Mouse (Mus musculus): ENCODE results near the gene Dixdc1. TPM values are rescaled to one million over a fixed set of nuclear protein-coding genes. Genes with fewer than 3 reads are reported as not detected.

The Dixdc1 gene
- 33.0 and 37.9 TPM in 2 replicates for polyA plus RNA-seq (2015; fragmentation: Nextera tagmentation; extraction: Ambion mirVana)

GRCm38 (mm10) chr9:50738914-50739870, at the start of gene Dixdc1:
Gene Dixdc1, minus strand, starts transcription at chr9:50739517.
- Histone ChIP-seq H3K4me3 (peak within 1 kb of the TSS; percentile 38), H3K9me3 (no peaks in the 10 kb centered on the region), H3K4me1 (peaks cover 14% of the 10 kb centered on the region), H3K27ac (no peak within 1 kb of the TSS), H3K27me3 (replicated peaks) (no peaks in the 10 kb centered on the region; the same call in 1 of the 2 replicates), H3K4me2 (peak within 1 kb of the TSS; percentile 65), H3K9ac (no peak within 1 kb of the TSS), H3K36me3 (replicated peaks) (no peaks in the 10 kb centered on the region)
- WGBS = 12% methylated on average over 36 of the region's 36 CpGs
- peak; percentile 96 for ATAC-seq (replicated peaks)

DNA sequence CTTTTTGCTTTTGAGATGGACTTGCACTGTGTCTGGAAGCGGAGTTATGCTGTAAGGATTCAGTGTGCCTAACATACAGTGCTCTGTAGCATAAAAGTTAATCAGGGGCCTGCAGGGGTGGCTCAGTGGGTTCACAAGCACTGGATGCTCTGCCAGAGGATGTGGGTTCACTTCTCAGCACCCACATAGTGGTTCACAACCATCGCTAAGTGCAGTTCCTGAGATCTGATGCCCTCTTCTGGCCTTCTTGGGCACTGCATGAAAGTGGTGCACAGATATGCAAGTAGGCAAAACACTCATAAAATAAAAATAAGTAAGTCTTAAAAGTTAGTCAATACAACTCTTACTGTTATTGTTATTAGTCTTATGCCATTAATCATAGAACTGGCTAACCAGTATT, 42.8 kb upstream of the Dixdc1 start:
- H3K27me3 ChIP-seq (replicated peaks) = no peaks in the 10 kb centered on the region
- no peak overlapping the region for H3K27ac ChIP-seq
- no peak overlapping the region for H3K4me3 ChIP-seq
- H3K9me3 ChIP-seq = no peaks in the 10 kb centered on the region
- ATAC-seq (replicated peaks) = no peak
- no peak overlapping the region for H3K9ac ChIP-seq
- no peak overlapping the region for H3K4me2 ChIP-seq
- peaks cover 53% of the 10 kb centered on the region for H3K36me3 ChIP-seq (replicated peaks)
- H3K4me1 ChIP-seq = no peaks in the 10 kb centered on the region
- 71% methylated on average over 2 of the region's 2 CpGs for WGBS

GRCm38 (mm10) chr9:50776162-50776760, 36.9 kb upstream of the Dixdc1 start:
- 66% methylated on average over 11 of the region's 11 CpGs for WGBS
- H3K9me3 ChIP-seq = no peaks in the 10 kb centered on the region
- peaks cover 27% of the 10 kb centered on the region for H3K4me1 ChIP-seq
- peak overlapping the region; percentile 88 for H3K9ac ChIP-seq
- H3K27me3 ChIP-seq (replicated peaks) = no peaks in the 10 kb centered on the region
- peak overlapping the region; percentile 80 for H3K4me2 ChIP-seq
- H3K36me3 ChIP-seq (replicated peaks) = peaks cover 14% of the 10 kb centered on the region; the same call in 1 of the 2 replicates
- peak overlapping the region; percentile 64 for H3K4me3 ChIP-seq
- peak overlapping the region; percentile 94; the same call in 1 of the 2 replicates for H3K27ac ChIP-seq
- ATAC-seq (replicated peaks) = no peak

- Histone ChIP-seq H3K27ac (peak overlapping the region; percentile 94), H3K4me3 (peak overlapping the region; percentile 64), H3K4me1 (peaks cover 27% of the 10 kb centered on the region), H3K9me3 (no peaks in the 10 kb centered on the region), H3K9ac (peak overlapping the region; percentile 88), H3K4me2 (peak overlapping the region; percentile 80), H3K36me3 (replicated peaks) (peaks cover 8% of the 10 kb centered on the region; the same call in 1 of the 2 replicates), H3K27me3 (replicated peaks) (no peaks in the 10 kb centered on the region)
- ATAC-seq (replicated peaks) = peak; percentile 81
- under 1% methylated on average over 30 of the region's 30 CpGs for WGBS
Observed at GRCm38 (mm10) chr9:50775662-50776126, 36.4 kb upstream of the Dixdc1 start.

DNA sequence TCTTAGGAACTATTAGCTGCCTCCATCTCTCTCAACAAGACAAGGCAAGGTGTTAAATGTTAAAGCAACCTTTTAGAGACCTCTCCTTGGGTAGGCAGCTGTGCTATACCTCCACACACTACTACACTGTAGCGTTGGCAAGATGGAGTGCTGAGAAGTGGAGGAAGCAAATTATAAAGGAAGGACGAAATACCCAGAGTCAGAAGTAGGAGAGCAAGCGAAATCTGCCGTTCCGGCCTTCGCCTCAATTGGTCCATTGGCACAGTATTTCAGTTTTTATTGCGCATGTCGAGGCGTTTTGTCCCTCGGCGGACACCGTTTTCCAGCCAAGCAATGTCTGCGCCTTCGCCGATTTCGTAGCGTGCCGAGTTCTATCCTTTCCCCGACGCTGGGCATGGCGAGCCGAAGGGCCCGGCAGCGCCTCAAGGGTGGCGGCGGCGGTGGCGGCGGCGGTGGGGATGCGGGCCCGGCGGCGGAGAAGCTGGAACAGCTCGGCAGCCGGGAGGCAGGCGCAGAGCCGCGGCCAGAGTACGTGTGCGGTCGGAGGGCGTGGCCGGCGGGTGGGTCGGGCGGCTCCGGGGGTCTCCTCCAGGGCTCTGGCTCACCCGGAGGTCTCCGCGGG, 35.8 kb upstream of the Dixdc1 start, which contains the start of the genes Alg9 and 1110032A03Rik:
TSS of gene Alg9 (plus strand) at position 29 of the 622 bp plus-strand sequence.
TSS of gene 1110032A03Rik (minus strand) at position 530 of the 622 bp plus-strand sequence.
- WGBS = under 1% methylated on average over 51 of the region's 51 CpGs
- H3K4me2 ChIP-seq = peak within 1 kb of the TSS; percentile 80
- H3K27me3 ChIP-seq (replicated peaks) = no peaks in the 10 kb centered on the region
- peak within 1 kb of the TSS; percentile 94 for H3K27ac ChIP-seq
- peaks cover 3% of the 10 kb centered on the region; the same call in 1 of the 2 replicates for H3K36me3 ChIP-seq (replicated peaks)
- no peaks in the 10 kb centered on the region for H3K9me3 ChIP-seq
- peak; percentile 81 for ATAC-seq (replicated peaks)
- H3K4me1 ChIP-seq = peaks cover 27% of the 10 kb centered on the region
- peak within 1 kb of the TSS; percentile 64 for H3K4me3 ChIP-seq
- H3K9ac ChIP-seq = peak within 1 kb of the TSS; percentile 88

- Histone ChIP-seq H3K4me2 (peak overlapping the region; percentile 80), H3K9me3 (no peaks in the 10 kb centered on the region), H3K9ac (no peak overlapping the region; the same call in 1 of the 2 replicates), H3K27ac (peak overlapping the region; percentile 94), H3K27me3 (replicated peaks) (no peaks in the 10 kb centered on the region), H3K36me3 (replicated peaks) (0 out of 2 replicates have a peak, but pooled peaks cover 3% of the 10 kb centered on the region), H3K4me3 (peak overlapping the region; percentile 64), H3K4me1 (peaks cover 37% of the 10 kb centered on the region)
- no peak for ATAC-seq (replicated peaks)
- 75% methylated on average over 4 of the region's 4 CpGs for WGBS
Observed at GRCm38 (mm10) chr9:50774026-50774462, 34.7 kb upstream of the Dixdc1 start.

GRCm38 (mm10) chr9:50770011-50770410, 30.7 kb upstream of the Dixdc1 start:
- Histone ChIP-seq H3K36me3 (replicated peaks) (no peaks in the 10 kb centered on the region), H3K9ac (no peak overlapping the region), H3K4me1 (peaks cover 41% of the 10 kb centered on the region), H3K9me3 (no peaks in the 10 kb centered on the region), H3K4me2 (no peak overlapping the region), H3K27me3 (replicated peaks) (no peaks in the 10 kb centered on the region), H3K4me3 (no peak overlapping the region), H3K27ac (no peak overlapping the region)
- no peak for ATAC-seq (replicated peaks)
- 83% methylated on average over 2 of the region's 2 CpGs for WGBS

DNA sequence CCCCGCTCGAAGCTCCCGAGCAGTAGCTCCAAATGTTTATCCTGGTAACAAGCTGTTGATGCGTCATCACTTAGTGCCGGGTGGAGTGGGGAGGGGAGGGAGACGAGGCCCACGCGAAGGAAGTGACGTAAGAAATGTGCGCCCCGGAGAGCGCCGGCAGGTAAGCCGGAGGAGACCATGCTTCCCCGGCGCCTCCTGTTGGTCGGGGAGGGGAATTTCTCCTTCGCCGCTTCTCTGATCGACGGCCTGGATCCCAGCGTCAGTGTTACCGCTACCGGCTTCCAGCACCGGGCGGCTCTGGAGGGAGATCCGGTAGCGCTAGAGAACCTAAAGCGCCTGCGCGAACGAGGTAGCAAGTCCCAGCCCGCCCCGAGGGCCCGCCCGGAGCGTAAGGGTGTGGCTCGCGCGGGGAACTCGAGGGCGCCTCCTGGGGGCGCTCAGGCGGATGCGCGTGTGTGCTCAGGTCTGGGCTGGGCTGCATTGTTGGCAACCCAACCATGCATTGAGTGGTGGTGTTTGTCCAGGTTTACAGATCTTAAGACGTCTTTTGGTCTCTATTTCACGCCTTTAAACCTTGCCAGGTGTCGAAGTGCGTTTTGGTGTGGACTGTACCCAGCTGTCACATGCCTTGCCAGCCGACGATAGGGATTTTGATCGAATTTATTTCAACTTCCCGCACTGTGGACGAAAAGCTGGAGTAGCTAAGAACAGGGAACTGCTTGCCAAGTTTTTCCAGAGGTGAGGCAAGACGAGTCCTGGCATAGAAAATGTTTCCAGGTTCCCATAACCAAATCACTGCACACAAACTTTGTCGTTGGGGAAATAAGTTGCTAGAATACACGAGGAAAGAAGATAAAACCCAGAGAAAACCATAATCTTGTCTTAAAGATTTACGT, 29.0 kb upstream of the Dixdc1 start, which contains the start of gene Fdxacb1:
TSS of gene Fdxacb1 (plus strand) at position 130 of the 896 bp plus-strand sequence.
- H3K4me3 ChIP-seq = peak within 1 kb of the TSS; percentile 70
- peak within 1 kb of the TSS; percentile 70 for H3K9ac ChIP-seq
- H3K4me1 ChIP-seq = peaks cover 27% of the 10 kb centered on the region
- peak within 1 kb of the TSS; percentile 90 for H3K27ac ChIP-seq
- H3K4me2 ChIP-seq = peak within 1 kb of the TSS; percentile 84
- no peaks in the 10 kb centered on the region for H3K9me3 ChIP-seq
- 4% methylated on average over 58 of the region's 59 CpGs for WGBS
- no peaks in the 10 kb centered on the region for H3K36me3 ChIP-seq (replicated peaks)
- peak; percentile 95 for ATAC-seq (replicated peaks)
- H3K27me3 ChIP-seq (replicated peaks) = no peaks in the 10 kb centered on the region

DNA sequence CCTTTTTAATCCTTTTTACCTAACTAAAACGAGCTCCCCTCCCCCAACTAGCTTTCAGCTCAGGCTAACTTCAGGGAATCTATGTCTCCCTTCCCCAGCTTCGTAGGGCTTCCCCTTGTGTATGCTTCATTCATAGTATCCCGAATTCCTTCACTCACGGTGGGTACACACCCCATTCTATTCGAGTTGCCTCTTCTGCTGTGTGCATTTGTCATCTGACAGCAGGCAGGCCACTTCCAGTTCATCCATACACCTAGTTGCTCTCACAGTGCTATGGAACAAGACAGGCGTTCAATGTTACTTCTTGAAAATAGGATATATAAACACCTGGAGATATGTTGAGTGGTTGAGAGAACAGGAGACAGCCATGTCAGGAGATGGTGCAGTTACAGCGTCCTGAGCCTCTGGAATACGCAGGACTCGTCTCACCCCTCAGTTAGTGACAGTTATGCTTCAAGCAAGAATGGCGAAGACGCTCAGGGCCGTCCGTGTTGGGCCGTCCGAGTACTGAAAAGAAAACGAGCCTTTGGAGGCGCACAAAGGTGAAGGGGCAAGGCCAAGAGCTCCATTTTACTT, 28.3 kb upstream of the Dixdc1 start:
- H3K36me3 ChIP-seq (replicated peaks) = no peaks in the 10 kb centered on the region
- H3K9me3 ChIP-seq = no peaks in the 10 kb centered on the region
- WGBS = 6% methylated on average over 17 of the region's 17 CpGs
- peaks cover 27% of the 10 kb centered on the region for H3K4me1 ChIP-seq
- H3K9ac ChIP-seq = peak overlapping the region; percentile 70
- no peaks in the 10 kb centered on the region for H3K27me3 ChIP-seq (replicated peaks)
- H3K4me2 ChIP-seq = peak overlapping the region; percentile 84
- peak overlapping the region; percentile 90 for H3K27ac ChIP-seq
- H3K4me3 ChIP-seq = peak overlapping the region; percentile 70
- peak; percentile 83 for ATAC-seq (replicated peaks)

DNA sequence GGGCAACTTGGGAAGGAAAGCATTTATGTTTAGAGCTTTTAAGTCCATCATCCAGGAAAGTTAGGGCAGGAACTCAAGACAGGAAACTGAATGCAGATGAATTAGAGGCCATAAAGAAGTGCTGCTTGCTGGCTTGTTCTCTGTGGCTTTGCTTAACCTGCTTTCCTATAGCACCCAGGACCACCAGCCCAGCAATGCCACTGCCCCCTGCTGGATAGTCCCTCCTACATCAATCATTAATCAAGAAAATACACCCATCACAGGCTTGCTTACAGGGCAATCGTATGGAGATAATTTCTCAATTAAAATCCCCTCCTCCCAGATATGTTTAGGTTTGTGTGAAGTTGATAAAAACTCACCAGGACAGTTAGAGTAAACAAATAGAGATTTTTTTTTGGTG, 24.0 kb upstream of the Dixdc1 start:
- Histone ChIP-seq H3K9ac (no peak overlapping the region), H3K9me3 (no peaks in the 10 kb centered on the region), H3K36me3 (replicated peaks) (no peaks in the 10 kb centered on the region), H3K4me3 (no peak overlapping the region), H3K4me2 (no peak overlapping the region), H3K4me1 (peaks cover 10% of the 10 kb centered on the region), H3K27ac (no peak overlapping the region), H3K27me3 (replicated peaks) (no peaks in the 10 kb centered on the region; the same call in 1 of the 2 replicates)
- ATAC-seq (replicated peaks) = no peak
- WGBS = 64% methylated on average over 1 of the region's 1 CpGs
